Mouse (Mus musculus) MEL-GATA-1-ER (cell line): ENCODE data around the gene Fam20b.

ENCODE experiments used
- DNase-seq: peaks from one replicate; pipeline ENCODE4 v3.0.0-alpha.2; 2012; ENCODE audit warnings: low read depth; ENCODE audit errors: extremely low read depth

Fam20b gene

GRCm38 (mm10) chr1:156718950-156719805 lies at the start of gene Fam20b:
TSS of gene Fam20b (minus strand) at chr1:156719086.
- peak; percentile 79 for DNase-seq

- DNase-seq = no peak
These were observed 46.4 kb upstream of the Fam20b start for GRCm38 (mm10) chr1:156765311-156765710.

GRCm38 (mm10) chr1:156764584-156764983 lies 45.7 kb upstream of the Fam20b start:
- no peak for DNase-seq

GRCm38 (mm10) chr1:156763280-156763679 lies 44.4 kb upstream of the Fam20b start:
- DNase-seq = no peak

- DNase-seq = no peak
These were observed 42.5 kb upstream of the Fam20b start for GRCm38 (mm10) chr1:156761430-156761801.

- DNase-seq = no peak
These were observed 41.9 kb upstream of the Fam20b start for GRCm38 (mm10) chr1:156760549-156761429.

- no peak for DNase-seq
These were observed 39.4 kb upstream of the Fam20b start for GRCm38 (mm10) chr1:156758326-156758725.

- no peak for DNase-seq
These were observed 35.9 kb upstream of the Fam20b start for GRCm38 (mm10) chr1:156754608-156755413.

GRCm38 (mm10) chr1:156752990-156753389 lies 34.1 kb upstream of the Fam20b start:
- DNase-seq = peak; percentile 50

GRCm38 (mm10) chr1:156752020-156752724 lies 33.3 kb upstream of the Fam20b start:
- peak; percentile 82 for DNase-seq

- DNase-seq = no peak
These were observed 31.4 kb upstream of the Fam20b start for GRCm38 (mm10) chr1:156750261-156750660.

- no peak for DNase-seq
These were observed 30.2 kb upstream of the Fam20b start for GRCm38 (mm10) chr1:156749136-156749535.

GRCm38 (mm10) chr1:156748435-156749005 lies 29.6 kb upstream of the Fam20b start:
- DNase-seq = no peak

GRCm38 (mm10) chr1:156745188-156745810 lies 26.4 kb upstream of the Fam20b start:
- DNase-seq = peak; percentile 90

- DNase-seq = peak; percentile 49
These were observed 22.9 kb upstream of the Fam20b start for GRCm38 (mm10) chr1:156741482-156742411.

GRCm38 (mm10) chr1:156735788-156736187 lies 16.9 kb upstream of the Fam20b start:
- DNase-seq = no peak

- DNase-seq = no peak
These were observed 15.1 kb upstream of the Fam20b start for GRCm38 (mm10) chr1:156734019-156734418.

GRCm38 (mm10) chr1:156733559-156733958 lies 14.7 kb upstream of the Fam20b start:
- no peak for DNase-seq

GRCm38 (mm10) chr1:156732996-156733395 lies 14.1 kb upstream of the Fam20b start:
- no peak for DNase-seq
